ENCODE assay signal across 14 mouse cellular contexts in the genomic region with DNA sequence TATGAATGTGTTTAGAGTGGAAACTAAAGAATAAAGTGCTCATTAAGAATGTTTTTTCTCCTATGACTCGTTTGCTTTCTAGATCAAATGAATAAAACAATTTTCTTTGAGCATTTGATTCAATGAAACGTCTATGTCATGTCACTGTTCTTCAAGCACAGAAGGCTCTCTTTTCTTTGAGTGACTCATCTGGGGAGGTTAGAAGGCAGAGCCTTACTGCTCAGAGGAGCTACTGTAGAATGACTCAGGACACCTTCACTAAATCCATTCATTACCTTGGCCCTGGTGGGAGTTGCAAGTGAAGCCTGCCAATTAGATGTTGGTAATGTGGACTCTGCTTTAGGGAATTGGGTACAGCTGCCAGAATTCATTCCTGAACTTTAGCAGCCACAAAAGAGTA.
"Had no signal": no experiment of that assay in that cellular context is flagged by ENCODE, and none has a peak within 500 bp of the region (broad histone marks: within the 10 kb centered on the region; RNA-seq: fewer than 3 reads in every experiment).

No protein-coding gene starts in this region.

- H3K4me1 ChIP-seq: kidney, embryonic 15.5 days; liver, embryonic 15.5 days; midbrain, embryonic 13.5 days had no signal

- H3K9me3 ChIP-seq: kidney, embryonic 15.5 days; limb, embryonic 13.5 days; liver, embryonic 15.5 days; midbrain, embryonic 13.5 days had no signal

- H3K4me2 ChIP-seq: kidney, embryonic 15.5 days; limb, embryonic 13.5 days; liver, embryonic 11.5 days; liver, embryonic 15.5 days; midbrain, embryonic 13.5 days had no signal

- H3K9ac ChIP-seq: kidney, embryonic 15.5 days; limb, embryonic 13.5 days; liver, embryonic 15.5 days; midbrain, embryonic 13.5 days had no signal

- H3K27ac ChIP-seq: kidney, embryonic 15.5 days; left cerebral cortex, adult 2 months; limb, embryonic 13.5 days; liver, embryonic 15.5 days; midbrain, embryonic 13.5 days had no signal

- DNase-seq: kidney, postnatal 25 days; lung, adult 2 months; lung, postnatal 36 days; right cerebral cortex, postnatal 4 days; spleen, adult 18-20 months; thymus, adult 18-20 months; thymus, postnatal 14 days had no signal

- H3K4me3 ChIP-seq: kidney, embryonic 15.5 days; left cerebral cortex, adult 2 months; limb, embryonic 13.5 days; liver, embryonic 15.5 days; midbrain, embryonic 13.5 days had no signal

- ATAC-seq: lung, postnatal 0 days; midbrain, embryonic 13.5 days had no signal

- H3K27me3 ChIP-seq: kidney, embryonic 15.5 days; limb, embryonic 13.5 days; liver, embryonic 15.5 days; midbrain, embryonic 13.5 days had no signal

- H3K36me3 ChIP-seq: kidney, embryonic 15.5 days; limb, embryonic 13.5 days; liver, embryonic 15.5 days; midbrain, embryonic 13.5 days had no signal
